In genomic region chr9:96893582-96893981, GRCm38 (mm10) we compare ENCODE assay signal across 19 mouse cellular contexts. TPM values are rescaled to one million over a fixed set of nuclear protein-coding genes. Genes with fewer than 3 reads are reported as not detected.
DNase-seq lines count a peak whose midpoint lies in the region; ATAC-seq and TF ChIP-seq lines count a peak whose summit lies in the region.
"Had no signal": no experiment of that assay in that cellular context is flagged by ENCODE, and none has a peak within 500 bp of the region (broad histone marks: within the 10 kb centered on the region; RNA-seq: fewer than 3 reads in every experiment).

No protein-coding gene starts in this region.

- H3K27me3 ChIP-seq in kidney, embryonic 16.5 days (ENCODE audit: insufficient read depth, low read length) = peaks cover 3% of the 10 kb centered on the region; the same call in 1 of the 2 replicates
- H3K27me3 ChIP-seq in kidney, embryonic 14.5 days (ENCODE audit: control insufficient read depth, insufficient read depth, low read length) = peaks cover 4% of the 10 kb centered on the region; the same call in 1 of the 2 replicates
- H3K27me3 ChIP-seq in midbrain, embryonic 14.5 days (ENCODE audit: control insufficient read depth, insufficient read depth, low read length) = no peaks in the 10 kb centered on the region
- H3K27me3 ChIP-seq in cerebellum, adult 2 months (ENCODE audit: control insufficient read depth, insufficient read depth, low read length) = no peaks in the 10 kb centered on the region
- H3K27me3 ChIP-seq: embryonic facial prominence, embryonic 15.5 days had no signal

- peak; percentile 42 for DNase-seq in embryo, embryonic 10 days (ENCODE audit: low spot score)
- no peak for DNase-seq in embryo, embryonic 11 days
- peak; percentile 36 for DNase-seq in kidney, postnatal 14 days
- no peak for DNase-seq in midbrain, embryonic 14.5 days
- no peak for DNase-seq in cerebellum, adult 2 months
- DNase-seq: cerebellum, adult 11-12 months; gastrocnemius, adult 2 months; heart, adult 2 months; left cerebral cortex, postnatal 4 days; lung, adult 2 months; lung, postnatal 4 days; spleen, adult 18-20 months; thymus, postnatal 25 days had no signal

- H3K36me3 ChIP-seq in kidney, embryonic 16.5 days (ENCODE audit: insufficient read depth, low read length) = no peaks in the 10 kb centered on the region
- no peaks in the 10 kb centered on the region for H3K36me3 ChIP-seq in kidney, embryonic 14.5 days (ENCODE audit: control insufficient read depth, insufficient read depth, low read length)
- H3K36me3 ChIP-seq in midbrain, embryonic 14.5 days (ENCODE audit: control insufficient read depth, insufficient read depth, low read length) = no peaks in the 10 kb centered on the region
- H3K36me3 ChIP-seq: embryonic facial prominence, embryonic 15.5 days had no signal

- WGBS in kidney, embryonic 16.5 days = 28% methylated on average over 5 of the region's 5 CpGs
- 22% methylated on average over 5 of the region's 5 CpGs for WGBS in kidney, embryonic 14.5 days
- 56% methylated on average over 5 of the region's 5 CpGs for WGBS in midbrain, embryonic 14.5 days
- 77% methylated on average over 5 of the region's 5 CpGs for WGBS in cerebellum, adult 2 months

- no peak overlapping the region for H3K4me2 ChIP-seq in kidney, embryonic 16.5 days (replicated peaks; ENCODE audit: low read depth, low read length)
- H3K4me2 ChIP-seq in kidney, embryonic 14.5 days (replicated peaks; ENCODE audit: low read depth, low read length) = no peak overlapping the region
- no peak overlapping the region for H3K4me2 ChIP-seq in midbrain, embryonic 14.5 days (ENCODE audit: low read length)
- H3K4me2 ChIP-seq: embryonic facial prominence, embryonic 15.5 days had no signal

- no peak for TF ChIP-seq POLR2A in cerebellum, adult 2 months (IDR thresholded peaks at IDR 0.05; ENCODE audit: borderline replicate concordance, insufficient read depth, low read length)

- H3K9me3 ChIP-seq in kidney, embryonic 16.5 days (ENCODE audit: low read length) = no peaks in the 10 kb centered on the region
- no peaks in the 10 kb centered on the region; the same call in none of the 2 replicates for H3K9me3 ChIP-seq in kidney, embryonic 14.5 days (ENCODE audit: control insufficient read depth, low read length)
- H3K9me3 ChIP-seq in midbrain, embryonic 14.5 days (ENCODE audit: control insufficient read depth, low read length) = no peaks in the 10 kb centered on the region
- H3K9me3 ChIP-seq: embryonic facial prominence, embryonic 15.5 days had no signal

- no peak for TF ChIP-seq CTCF in cerebellum, adult 2 months (IDR thresholded peaks at IDR 0.05; ENCODE audit: borderline replicate concordance, insufficient read depth, low read depth, low read length)

- peak overlapping the region; percentile 15; the same call in 1 of the 2 replicates for H3K27ac ChIP-seq in kidney, embryonic 16.5 days (ENCODE audit: low read length)
- H3K27ac ChIP-seq in kidney, embryonic 14.5 days (ENCODE audit: low read depth, low read length) = no peak overlapping the region
- H3K27ac ChIP-seq in midbrain, embryonic 14.5 days (replicated peaks; ENCODE audit: low read depth, low read length) = peak overlapping the region; percentile 81
- H3K27ac ChIP-seq in cerebellum, adult 2 months (ENCODE audit: insufficient read depth, low read length) = no peak overlapping the region
- H3K27ac ChIP-seq: embryonic facial prominence, embryonic 15.5 days; gastrocnemius, adult 2 months; heart, adult 2 months; stomach, postnatal 0 days had no signal

- no peak for ATAC-seq in kidney, embryonic 16.5 days (ENCODE audit: low FRiP score, low TSS enrichment)
- ATAC-seq in kidney, embryonic 14.5 days (ENCODE audit: low FRiP score, low TSS enrichment) = no peak
- no peak for ATAC-seq in midbrain, embryonic 14.5 days (ENCODE audit: low FRiP score, low TSS enrichment)
- ATAC-seq in frontal cortex, adult (ENCODE audit: low TSS enrichment) = no peak
- ATAC-seq: forebrain, embryonic 14.5 days had no signal

- H3K9ac ChIP-seq in kidney, embryonic 16.5 days (replicated peaks; ENCODE audit: low read length) = no peak overlapping the region
- H3K9ac ChIP-seq in kidney, embryonic 14.5 days (ENCODE audit: low read depth, low read length) = no peak overlapping the region
- H3K9ac ChIP-seq in midbrain, embryonic 14.5 days (replicated peaks; ENCODE audit: low read length) = no peak overlapping the region
- H3K9ac ChIP-seq: embryonic facial prominence, embryonic 15.5 days had no signal

- H3K4me1 ChIP-seq in kidney, embryonic 16.5 days (ENCODE audit: insufficient read depth, low read length) = peaks cover 18% of the 10 kb centered on the region
- peaks cover 10% of the 10 kb centered on the region; the same call in 1 of the 2 replicates for H3K4me1 ChIP-seq in kidney, embryonic 14.5 days (ENCODE audit: control insufficient read depth, insufficient read depth, low read length)
- H3K4me1 ChIP-seq in midbrain, embryonic 14.5 days (ENCODE audit: control insufficient read depth, insufficient read depth, low read length) = peaks cover 36% of the 10 kb centered on the region
- H3K4me1 ChIP-seq in cerebellum, adult 2 months (ENCODE audit: control insufficient read depth, insufficient read depth, low read length) = no peaks in the 10 kb centered on the region; the same call in 1 of the 2 replicates

- no peak overlapping the region for H3K4me3 ChIP-seq in kidney, embryonic 16.5 days (ENCODE audit: low read length)
- no peak overlapping the region for H3K4me3 ChIP-seq in kidney, embryonic 14.5 days (ENCODE audit: low read length)
- H3K4me3 ChIP-seq in midbrain, embryonic 14.5 days (replicated peaks; ENCODE audit: low read depth, low read length) = no peak overlapping the region
- no peak overlapping the region for H3K4me3 ChIP-seq in cerebellum, adult 2 months (replicated peaks; ENCODE audit: insufficient read depth, low read depth, low read length)
- H3K4me3 ChIP-seq: embryonic facial prominence, embryonic 15.5 days; gastrocnemius, adult 2 months; heart, adult 2 months had no signal

RNA-seq across cellular contexts. Expression of gene Pxylp1, which starts 1.1 kb away (rescaled TPM):
- polyA plus RNA-seq in kidney, embryonic 16.5 days (2015; fragmentation: Nextera tagmentation; extraction: Ambion mirVana) = 22.2 and 24.4 TPM in 2 replicates
- polyA plus RNA-seq in kidney, embryonic 14.5 days (2014; fragmentation: Nextera tagmentation; extraction: Ambion mirVana) = 10.6 and 19.3 TPM in 2 replicates
- 52.7 and 66.1 TPM in 2 replicates for polyA plus RNA-seq in midbrain, embryonic 14.5 days (2014; fragmentation: Nextera tagmentation; extraction: Ambion mirVana)
- 35.6 and 39.7 TPM in 2 replicates for polyA plus RNA-seq in cerebellum, adult 2 months (2012; rRNA removed)

Comparison
In these comparisons a context has a peak if more than half of its experiments do, and no peak if none do; other contexts are left out.
1. DNase-seq: peak in embryo, embryonic 10 days (single experiment) and kidney, postnatal 14 days (single experiment); none in embryo, embryonic 11 days (single experiment), midbrain, embryonic 14.5 days (single experiment) and cerebellum, adult 2 months (0 of 2).
2. H3K27ac ChIP-seq: peak in kidney, embryonic 16.5 days (single experiment) and midbrain, embryonic 14.5 days (single experiment); none in kidney, embryonic 14.5 days (single experiment) and cerebellum, adult 2 months (single experiment).